In the genomic region with DNA sequence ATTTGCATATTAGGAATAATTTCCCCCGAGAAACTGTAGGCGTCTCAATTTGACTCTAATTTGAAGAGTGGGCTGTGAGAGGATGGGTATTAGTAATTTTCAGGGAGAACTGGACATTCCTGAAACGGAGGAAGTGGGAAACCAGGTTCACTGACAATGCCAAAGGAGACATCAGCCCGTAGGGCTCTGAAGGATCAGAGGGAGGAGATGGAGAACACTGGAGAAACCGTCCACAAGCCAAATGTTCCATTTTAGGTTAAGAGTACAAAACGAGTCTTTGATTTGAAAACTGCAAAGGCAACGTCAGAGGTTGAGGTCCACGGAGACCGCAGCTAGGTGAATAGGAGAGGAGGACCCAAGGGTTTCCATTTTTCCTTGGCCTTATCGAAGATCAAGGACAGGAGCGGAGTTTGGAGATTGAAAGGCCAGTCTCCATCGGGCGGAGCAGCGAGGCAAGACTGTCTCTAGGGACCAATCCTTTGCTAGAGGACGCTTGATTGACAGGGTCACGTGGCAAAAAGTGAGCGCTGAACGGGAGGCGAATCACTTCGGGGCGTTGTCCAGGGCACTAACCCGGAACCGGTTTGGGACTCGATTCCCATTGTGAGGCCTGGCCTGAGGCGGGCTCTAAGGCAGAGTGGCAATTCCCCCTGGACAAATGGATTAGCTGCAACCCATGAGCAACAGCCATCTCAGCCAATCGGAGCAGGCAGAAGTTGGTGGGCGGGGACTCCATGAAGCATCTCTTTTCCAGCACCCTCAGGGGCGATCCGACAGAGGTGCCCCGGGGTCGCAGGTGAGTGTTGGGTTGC, we compare ENCODE assay signal across 8 mouse cellular contexts. TPM values are rescaled to one million over a fixed set of nuclear protein-coding genes. Genes with fewer than 3 reads are reported as not detected.
DNase-seq lines count a peak whose midpoint lies in the region; ATAC-seq lines count a peak whose summit lies in the region.

A gene (plus strand): TSS at position 735 of the 812 bp plus-strand sequence.

- H3K9ac ChIP-seq in hindbrain, embryonic 12.5 days = peak within 1 kb of the TSS; percentile 72

- peak; percentile 97 for DNase-seq in NIH3T3 (ENCODE audit: low read depth)
- peak; percentile 98 to 99 for DNase-seq in cerebellum, postnatal 10 days
- peak; percentile 98 to 99 for DNase-seq in frontal cortex, postnatal 10 days (ENCODE audit: low spot score in 2 of 2)
- peak; percentile 95 to 99 for DNase-seq in layer of hippocampus, postnatal 14 days (ENCODE audit: low spot score in 2 of 2)
- DNase-seq in lung, postnatal 14 days = peak; percentile 96
- peak; percentile 99 for DNase-seq in retina, adult 2 months (ENCODE audit: low read depth, low spot score)
- DNase-seq in thymus, postnatal 36 days = peak; percentile 87 to 94

- peak within 1 kb of the TSS; percentile 62 for H3K4me3 ChIP-seq in hindbrain, embryonic 12.5 days

- H3K27ac ChIP-seq in hindbrain, embryonic 12.5 days = peak within 1 kb of the TSS; percentile 84

- H3K4me1 ChIP-seq in hindbrain, embryonic 12.5 days = peaks cover 7% of the 10 kb centered on the region; the same call in 1 of the 2 replicates

- peak; percentile 100 for ATAC-seq in hindbrain, embryonic 12.5 days (ENCODE audit: low FRiP score)

- WGBS in hindbrain, embryonic 12.5 days = 2% methylated on average over 31 of the region's 31 CpGs

- H3K9me3 ChIP-seq in hindbrain, embryonic 12.5 days (replicated peaks) = no peaks in the 10 kb centered on the region

- no peaks in the 10 kb centered on the region for H3K27me3 ChIP-seq in hindbrain, embryonic 12.5 days

- H3K36me3 ChIP-seq in hindbrain, embryonic 12.5 days = 0 out of 2 replicates have a peak, but pooled peaks cover 3% of the 10 kb centered on the region

- peak within 1 kb of the TSS; percentile 62 for H3K4me2 ChIP-seq in hindbrain, embryonic 12.5 days (replicated peaks)

RNA-seq across cellular contexts. Expression of the gene that starts here (rescaled TPM):
- polyA plus RNA-seq in hindbrain, embryonic 12.5 days (2016; fragmentation: Nextera tagmentation; extraction: Ambion mirVana) = 66.7 and 73.6 TPM in 2 replicates
- 10 to 100 TPM; 51.8 to 57.5 TPM for total RNA-seq in layer of hippocampus, postnatal 14 days (2021)

Comparison
In these comparisons a context has a peak if more than half of its experiments do, and no peak if none do; other contexts are left out.
1. Peak in every context shown above with its lines: DNase-seq, ATAC-seq, H3K4me3 ChIP-seq and H3K27ac ChIP-seq.